Mouse (Mus musculus) bone marrow macrophage, adult 2 months (primary cell): Measurements from ENCODE around the gene Plekhs1.

ENCODE experiments used
- CTCF ChIP-seq: IDR thresholded peaks from 2 replicates; pipeline ENCODE4 v1.5.1; 2012; ENCODE audit warnings: low read depth, mild to moderate bottlenecking, low read length, moderate library complexity
- POLR2A ChIP-seq: IDR thresholded peaks from 2 replicates; pipeline ENCODE4 v1.6.1; 2012; ENCODE audit warnings: mild to moderate bottlenecking, low read depth, low read length, borderline replicate concordance

- TF ChIP-seq CTCF = no peak
- no peak for TF ChIP-seq POLR2A
Observed at GRCm38 (mm10) chr19:56531251-56531650, 69.8 kb downstream of the Plekhs1 start.
